Mouse (Mus musculus): ENCODE results near the gene Tsen15.
"Not testable (repeated sequence)": the region's sequence is repeated elsewhere in the genome, so short reads cannot be mapped to it uniquely, and the experiment has no call there.

Gene Tsen15

DNA sequence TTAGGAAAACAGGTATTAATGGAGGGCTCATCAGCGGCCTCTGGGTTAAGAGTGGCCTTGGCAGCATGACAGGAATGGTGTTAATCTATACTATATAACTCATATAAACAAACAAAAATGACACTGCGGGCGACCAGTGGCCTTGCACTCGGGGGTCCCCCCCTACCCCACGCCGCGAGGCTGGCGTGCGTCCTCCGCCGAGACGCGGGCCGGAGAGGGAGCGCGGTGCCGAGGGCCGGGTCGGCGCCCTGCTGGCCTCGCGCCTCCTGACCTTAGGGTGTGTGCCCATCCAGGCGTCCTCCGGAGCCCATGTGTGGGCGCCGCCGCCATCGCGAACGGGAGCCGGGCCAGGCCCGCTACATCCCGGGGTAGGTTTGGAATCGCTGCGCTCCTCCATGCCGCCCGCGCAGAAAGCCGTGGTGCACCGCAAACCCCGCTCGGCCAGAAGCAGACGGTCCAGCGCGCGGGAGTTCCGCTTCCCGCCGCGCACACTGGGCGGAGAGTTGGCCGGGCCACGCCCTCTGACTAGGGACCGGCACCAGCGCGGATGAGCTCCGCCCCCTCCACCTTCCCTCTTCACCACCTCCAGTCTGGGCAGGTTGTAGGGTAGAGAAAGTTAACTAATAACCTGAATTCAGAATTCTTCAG lies at the start of gene Tsen15:
Tsen15 (minus strand) TSS at position 501 of the 648 bp plus-strand sequence.
- DNase-seq = peak; percentile 96

DNA sequence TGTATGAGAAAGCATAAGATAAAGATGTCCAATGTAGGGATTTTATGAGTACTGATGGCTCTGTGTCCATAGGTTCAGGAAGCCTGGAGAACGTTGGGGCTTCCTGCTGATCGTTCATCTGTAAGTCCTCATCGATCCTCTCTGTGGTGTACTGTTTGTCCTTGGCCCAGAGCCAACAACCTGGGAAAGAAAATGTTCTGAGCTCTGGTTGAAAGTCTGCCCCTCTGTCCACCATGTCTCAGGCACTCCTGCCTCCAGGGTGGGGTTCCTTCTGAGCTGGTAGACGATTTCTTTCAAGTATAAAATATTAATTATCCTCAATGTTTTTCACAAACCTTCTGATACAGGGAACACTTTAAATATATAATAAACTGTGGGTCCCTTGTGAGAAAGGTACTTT lies 47.7 kb upstream of the Tsen15 start:
- DNase-seq = peak; percentile 43

DNA sequence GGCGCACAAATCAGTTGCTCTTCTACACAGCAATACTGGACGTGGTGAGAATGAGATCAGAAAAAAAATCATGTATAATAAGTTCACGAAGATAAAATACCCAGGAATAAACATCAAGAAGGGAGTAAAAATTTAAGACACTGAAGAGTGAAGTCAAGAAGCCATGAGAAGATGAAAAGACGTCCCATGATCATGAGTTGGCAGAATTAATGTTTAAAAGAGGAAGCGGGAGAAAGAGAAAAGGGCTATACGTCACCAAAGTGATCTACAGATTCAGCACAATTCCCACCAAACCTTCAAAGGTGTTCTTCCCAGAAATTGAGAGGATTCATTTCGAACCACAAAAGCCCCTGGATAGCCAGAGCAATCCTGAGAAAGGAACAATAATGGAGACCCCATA lies 43.3 kb upstream of the Tsen15 start:
- DNase-seq = no peak

DNA sequence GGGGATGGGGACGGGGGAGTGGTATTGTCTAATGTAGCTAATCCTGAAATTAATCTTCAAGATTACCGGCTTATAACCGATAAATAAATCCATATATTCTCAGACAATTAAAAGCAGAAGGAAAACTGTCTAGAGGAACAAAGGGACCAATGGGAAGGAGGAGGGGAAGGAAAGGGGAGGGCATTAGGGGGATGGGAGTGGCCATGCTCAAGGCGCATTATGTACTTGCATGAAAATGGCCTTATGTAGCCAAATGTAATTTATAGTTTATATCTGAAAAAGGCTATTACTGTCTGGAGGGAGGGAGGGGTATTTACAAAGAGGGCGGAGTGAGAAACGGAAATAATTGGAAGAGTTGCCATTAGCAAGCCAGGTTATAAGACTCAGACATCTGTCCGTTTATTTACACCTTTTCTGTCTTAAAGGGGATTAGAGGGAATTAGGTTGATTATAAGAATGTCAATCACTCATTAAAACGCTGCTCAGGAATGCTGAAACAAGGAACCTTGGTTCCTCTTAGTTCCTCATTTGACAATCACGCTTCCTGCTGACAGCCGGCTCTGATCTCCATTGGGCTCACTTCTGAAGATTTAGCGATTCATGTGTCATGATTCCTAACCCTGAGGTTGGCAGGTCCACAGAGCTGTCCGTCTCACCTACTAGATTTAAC lies 41.6 kb upstream of the Tsen15 start:
- no peak for DNase-seq

DNA sequence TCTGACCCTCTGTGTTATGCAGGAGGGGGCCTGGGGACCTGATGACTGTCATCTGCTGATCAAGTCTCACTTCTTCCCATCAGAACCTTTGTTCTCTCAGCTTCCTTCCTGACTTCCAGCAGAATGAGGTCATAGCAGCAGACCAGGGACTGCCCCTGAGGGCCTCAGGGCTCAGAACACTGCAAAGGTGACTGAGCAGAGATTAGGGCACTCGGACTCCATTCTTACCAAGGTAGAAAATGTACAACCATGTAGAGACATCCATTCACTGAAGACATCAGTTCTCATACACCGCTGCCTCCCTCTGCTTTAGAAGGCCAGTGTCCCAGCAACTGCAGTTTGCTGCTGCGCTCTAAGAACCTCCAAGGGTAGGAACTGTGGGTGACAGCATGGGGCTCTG lies 36.6 kb upstream of the Tsen15 start:
- DNase-seq = no peak

DNA sequence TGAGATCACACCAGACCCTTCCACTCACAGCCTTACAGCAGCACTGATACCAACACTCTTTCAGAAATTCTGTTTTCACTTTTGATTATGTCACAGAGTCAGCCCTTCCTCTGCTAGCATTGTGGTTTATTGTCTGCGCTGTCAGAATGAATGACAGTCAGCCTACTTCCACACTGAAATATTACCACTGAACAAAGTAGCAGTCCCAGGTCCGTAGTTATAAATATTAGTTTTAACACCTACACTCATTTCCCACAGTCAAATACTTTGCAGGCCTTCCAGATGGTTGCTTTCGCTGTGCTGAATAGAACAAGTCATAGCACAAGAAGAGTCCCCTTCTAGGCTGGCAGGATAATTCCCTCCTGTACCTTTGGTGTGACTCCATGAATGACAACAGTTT lies 35.8 kb upstream of the Tsen15 start:
- no peak for DNase-seq

DNA sequence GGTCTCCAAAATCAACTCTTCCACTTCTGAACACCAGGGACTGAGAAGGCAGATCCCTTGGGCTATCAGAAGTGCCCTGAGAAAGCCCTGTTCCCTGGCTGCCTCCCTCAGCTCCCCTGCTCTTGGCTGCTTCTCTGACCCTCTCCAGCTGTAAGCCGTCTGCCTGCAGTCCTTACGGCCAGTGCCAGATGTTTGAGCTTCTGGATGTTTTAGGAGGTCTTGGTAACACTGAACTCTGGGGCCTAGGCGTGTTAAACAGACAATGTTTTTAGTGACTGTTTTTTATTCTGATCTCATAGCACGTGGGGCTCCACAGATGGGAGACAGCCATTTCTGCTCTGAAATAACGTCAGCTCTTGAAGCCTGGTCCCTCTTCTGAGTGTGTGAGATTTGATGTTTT lies 31.1 kb upstream of the Tsen15 start:
- DNase-seq = peak; percentile 20

DNA sequence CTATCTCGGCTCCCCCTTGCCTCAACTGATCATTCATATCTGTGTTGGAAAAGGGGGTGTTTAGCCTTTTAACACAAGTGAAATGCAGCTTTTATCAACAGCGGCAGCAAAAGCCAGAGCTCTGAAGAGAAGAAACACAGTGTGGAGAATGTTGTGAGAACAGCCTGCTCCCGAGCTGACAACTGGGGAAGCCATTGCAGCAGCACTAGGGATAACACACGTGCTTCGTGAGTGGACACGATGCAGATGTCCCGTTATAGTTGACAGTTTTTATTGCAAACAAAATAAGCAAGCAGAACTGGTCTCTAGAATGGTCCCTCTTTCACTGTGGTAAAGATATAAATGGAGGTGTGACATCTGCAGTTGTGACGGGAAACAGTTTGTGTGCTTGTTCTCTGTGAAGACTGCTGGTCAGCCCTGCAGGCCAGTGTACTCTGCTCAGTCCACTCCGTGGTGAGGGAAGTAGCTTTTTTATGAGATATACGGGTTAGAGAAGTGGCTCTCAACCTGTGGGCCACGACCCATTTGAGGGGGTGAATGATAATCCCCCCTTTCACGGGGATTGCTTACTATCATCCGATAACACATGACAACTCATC lies 29.9 kb upstream of the Tsen15 start:
- DNase-seq = no peak

DNA sequence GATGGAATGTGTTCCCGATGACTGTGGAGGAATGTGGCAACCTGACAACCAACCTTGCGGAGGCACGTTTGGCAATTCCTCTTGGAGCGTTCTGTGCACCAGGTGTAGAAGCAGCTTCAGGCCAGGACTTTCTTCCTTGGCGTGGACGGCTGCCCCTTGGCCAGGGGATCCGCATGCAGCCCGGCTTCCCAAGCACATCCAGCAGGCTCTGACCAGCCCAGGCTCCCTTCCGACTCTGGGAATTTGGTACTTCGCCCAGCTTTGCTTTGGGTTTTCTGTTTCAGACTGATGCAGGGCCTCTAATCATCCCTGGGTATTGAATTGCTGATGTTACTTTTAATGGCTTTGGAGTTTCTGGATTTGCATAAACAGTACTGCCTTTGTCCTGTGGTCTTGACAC lies 28.0 kb upstream of the Tsen15 start:
- DNase-seq = no peak

DNA sequence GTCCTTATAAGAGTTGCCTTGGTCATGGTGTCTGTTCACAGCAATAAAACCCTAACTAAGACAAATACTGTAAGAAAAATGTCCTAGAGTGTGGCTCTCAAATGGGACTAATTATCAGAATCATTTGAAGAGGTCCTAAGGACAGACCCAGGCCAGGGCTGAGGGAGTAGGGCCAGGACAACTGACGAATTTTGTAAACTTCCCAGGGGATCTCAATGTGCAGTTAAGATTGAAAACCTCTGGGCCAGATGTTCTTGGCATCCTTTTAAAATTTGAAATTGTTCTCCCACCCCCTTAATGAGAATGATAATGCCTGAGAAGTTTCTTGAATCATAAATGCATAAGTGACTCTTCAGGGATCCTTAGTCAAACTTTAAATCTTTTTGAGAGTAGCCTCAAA lies 27.5 kb upstream of the Tsen15 start:
- no peak for DNase-seq

DNA sequence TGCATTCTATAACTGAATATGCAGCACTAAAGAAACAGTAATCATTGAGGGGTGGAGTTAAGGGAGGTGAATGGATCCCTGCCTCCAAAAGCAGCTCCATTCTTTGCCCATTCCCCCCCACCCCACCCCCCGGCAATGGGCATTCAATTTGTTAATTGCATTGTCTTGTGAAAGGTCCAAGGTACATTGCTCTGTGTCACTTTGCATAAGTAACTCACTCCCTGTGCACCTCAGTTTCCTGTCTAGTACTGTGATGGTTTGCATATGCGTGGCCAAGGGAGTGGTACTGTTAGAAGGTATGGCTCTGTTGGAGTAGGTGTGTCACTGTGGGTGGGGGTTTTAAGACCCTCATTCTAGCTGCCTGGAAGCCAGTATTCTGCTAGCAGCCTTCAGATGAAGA lies 26.6 kb upstream of the Tsen15 start:
- DNase-seq = no peak

DNA sequence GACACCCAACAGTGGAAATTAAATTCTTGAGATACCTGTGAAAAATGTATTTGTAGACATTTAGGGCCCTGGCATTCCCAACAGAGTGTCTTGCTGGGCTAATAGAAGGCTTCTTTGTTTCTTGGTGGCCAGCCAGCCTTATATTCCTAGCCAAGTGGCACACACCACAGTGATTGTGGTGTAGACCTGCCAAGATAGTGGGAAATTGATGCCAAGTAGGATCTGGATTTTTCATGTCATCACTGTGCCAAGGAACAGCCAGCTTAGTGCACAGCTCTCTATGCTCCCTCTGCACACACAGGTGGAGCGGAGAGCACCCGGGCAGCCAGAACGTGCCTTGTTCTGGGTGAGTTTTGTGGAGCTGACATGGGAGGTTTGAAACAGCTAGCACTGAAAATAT lies 24.2 kb upstream of the Tsen15 start:
- DNase-seq = no peak

DNA sequence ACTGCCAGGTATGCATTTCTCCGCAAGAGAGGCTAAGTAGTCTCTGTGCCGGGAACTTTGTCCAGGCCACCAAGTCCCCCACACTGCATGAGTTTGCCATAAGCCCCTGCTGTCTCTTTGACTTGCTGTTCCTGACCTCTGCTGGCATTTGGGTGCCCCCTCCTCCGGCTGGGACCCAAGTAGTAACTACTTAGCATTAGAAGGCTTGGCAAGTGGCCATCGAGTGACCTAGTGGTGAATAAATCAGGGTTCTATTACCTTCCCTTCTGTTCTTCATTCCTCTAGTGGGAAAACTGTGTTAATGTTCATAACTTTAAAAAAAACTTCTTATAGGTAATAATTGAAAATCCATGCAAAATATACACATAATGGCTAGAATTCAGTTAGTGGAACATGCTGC lies 22.9 kb upstream of the Tsen15 start:
- no peak for DNase-seq

DNA sequence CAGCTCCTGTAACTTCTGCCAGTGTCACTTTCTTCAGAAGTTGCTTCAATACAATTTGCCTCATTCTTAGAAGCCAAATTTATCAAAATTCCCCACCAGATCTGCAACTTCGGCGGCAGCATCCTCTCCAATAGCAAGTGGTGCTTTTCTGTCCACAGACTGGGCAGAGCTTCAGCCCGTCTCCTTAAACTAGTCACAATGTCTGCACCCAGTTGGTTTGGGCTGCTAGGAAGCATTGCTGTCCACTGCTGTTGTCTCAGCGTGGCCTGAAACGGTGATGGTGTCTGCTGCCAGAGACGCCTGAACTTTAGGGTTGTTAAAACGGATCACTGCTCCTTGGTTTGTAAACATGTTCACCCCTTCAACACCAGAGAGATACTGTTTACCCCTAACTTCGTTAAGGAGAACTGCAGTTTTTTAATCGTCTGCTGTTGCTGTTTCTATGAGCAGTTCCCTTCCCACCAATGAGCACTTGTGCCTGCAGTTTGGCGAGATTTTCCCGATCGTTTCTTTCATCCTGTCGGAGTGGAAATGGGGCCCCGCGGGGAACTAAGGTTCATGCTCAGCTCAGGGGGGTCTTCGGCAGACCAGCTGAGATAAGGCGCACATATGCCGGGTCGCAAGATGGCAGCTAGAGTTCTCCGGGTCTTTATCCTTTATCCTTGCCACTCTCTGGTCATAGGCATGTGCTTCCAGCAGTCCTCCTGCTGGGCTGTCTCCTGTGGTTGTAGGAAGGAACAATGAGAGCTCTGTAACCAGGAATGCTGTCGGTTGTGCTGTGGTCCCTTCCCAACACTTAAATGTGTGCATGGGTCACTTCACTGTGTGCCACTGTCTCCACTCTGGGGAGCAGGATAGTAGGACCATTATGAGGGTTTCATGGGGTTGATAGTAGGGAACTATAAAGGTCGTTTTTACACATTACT lies 20.8 kb upstream of the Tsen15 start:
- DNase-seq = no peak

DNA sequence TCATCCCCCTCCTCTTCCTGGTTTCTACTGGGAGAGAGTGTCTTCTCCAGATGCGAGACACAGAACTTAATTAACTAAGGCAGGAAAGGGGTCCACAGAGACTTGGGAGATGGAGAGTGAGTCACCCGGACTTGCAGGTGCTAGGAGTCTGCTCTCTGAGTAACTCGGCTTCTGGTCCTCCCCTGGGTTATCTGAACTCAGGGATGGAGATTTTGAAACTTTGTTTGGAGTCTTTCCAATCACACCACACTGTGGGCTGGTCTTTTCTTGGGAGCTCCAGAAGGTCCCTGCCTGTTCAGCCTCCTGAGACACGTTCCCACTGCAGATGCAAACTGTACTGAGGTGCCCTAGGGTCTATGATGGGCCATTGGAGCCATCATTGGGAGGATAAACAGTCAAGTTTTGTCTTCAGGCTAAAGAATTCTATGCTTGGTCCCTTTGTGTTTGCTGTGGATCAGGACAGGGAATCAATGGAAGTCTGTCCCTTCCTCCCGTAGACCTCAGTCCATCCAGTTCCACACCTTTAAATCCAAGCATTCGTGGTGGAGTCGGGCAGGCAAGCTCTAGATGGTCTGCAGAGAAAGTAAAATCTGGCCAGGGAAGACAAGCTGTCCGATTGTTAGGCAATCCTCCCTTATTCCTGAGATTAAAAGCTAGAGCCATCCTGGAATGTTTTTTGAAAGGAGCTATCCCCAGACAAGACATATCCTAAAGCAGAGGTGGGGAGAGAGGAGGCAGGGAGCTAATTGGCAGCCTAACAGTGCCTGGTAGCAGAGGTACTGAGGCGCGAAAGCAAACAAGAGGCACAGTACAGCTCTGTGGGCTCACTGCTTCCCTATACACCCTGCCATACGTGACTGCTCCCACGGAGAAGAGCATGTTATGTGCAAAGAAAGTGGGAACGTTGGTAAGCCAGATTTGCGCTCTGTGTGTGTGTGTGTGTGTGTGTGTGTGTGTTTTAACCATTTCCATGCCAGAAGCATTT lies 14.4 kb upstream of the Tsen15 start:
- DNase-seq = peak; percentile 30

DNA sequence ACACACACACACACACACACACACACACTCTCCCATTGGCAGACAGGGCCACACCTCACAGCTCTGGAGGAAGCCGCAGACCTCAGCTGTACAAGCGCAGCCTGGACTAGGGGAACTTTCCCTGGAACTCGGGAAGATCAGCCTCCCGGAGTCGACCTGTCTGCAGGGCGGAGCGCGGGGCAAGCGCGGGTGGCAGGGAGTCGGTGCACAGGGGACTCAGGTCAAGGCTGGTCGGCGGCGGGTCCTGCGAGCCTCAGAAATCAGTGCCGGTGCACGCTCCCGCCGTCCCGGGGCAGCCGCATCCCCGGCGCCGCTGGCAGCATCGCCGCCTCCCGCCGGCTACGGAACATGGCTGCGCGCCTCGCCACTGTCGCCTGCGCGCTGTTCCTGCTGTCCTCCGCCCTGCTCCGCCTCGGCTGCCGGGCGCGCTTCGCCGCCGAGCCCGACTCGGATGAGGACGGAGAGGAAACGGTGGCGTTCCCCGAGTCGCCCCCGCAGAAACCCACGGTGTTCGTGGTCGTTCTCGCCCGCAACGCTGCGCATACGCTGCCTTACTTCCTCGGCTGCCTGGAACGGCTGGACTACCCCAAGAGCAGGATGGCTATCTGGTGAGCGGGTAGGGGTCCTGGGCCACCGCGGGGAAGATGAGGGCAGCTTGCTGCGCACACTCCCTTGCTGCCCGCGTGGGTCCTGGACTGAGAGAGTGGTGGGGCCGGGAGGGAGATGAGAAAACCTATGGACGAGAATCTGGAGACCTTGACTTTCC lies 13.5 kb upstream of the Tsen15 start, which contains the start of gene Colgalt2:
Colgalt2 (plus strand) TSS at position 41 of the 766 bp plus-strand sequence.
- peak; percentile 62 for DNase-seq

DNA sequence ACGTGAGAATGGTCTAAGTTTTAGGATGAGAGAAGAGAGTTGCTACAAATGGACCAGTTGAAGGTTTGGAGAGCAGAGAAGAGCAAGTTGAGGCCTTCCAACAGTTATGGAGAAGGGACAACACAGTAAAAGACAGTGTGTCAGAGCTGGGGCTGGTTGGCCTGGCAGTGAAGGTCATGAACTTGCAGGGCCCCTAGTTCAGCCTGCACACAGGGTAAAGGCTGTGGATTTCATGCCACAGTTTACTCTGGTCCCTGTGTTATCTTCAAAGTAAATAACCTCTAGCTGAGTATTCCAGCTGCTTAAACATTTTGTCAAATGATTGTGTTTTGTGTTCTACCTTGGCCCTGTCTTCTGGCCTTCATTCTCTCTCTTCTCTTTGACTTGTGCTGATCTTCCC lies 12.2 kb upstream of the Tsen15 start:
- no peak for DNase-seq

DNA sequence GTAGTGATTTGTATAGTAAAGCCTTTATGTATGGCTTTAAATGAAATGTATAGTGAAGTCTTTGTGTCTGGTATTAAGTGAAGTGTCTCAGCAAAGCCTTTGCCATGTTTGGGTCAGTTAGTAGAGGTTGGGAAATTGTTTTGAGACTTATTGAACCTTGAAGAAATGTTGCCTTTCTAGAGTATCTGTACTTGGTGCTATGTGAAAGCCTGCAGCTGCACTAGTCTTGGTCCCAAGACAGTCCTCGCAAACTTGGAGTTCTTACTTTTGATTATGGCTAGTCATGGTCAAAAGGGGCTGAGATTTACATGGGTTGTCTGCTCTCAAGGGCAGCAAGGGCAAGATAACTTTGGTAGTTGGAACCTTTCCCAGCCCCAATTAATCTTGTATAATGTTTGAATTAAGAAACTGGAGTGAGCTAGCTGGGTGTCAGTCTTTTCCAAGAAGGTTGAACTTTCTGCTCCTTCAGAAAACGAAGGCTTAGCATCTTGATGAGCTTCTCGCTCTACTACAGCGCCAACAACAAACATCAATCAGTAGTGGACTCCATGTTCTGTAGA lies 8.5 kb upstream of the Tsen15 start:
- DNase-seq = peak; percentile 56

DNA sequence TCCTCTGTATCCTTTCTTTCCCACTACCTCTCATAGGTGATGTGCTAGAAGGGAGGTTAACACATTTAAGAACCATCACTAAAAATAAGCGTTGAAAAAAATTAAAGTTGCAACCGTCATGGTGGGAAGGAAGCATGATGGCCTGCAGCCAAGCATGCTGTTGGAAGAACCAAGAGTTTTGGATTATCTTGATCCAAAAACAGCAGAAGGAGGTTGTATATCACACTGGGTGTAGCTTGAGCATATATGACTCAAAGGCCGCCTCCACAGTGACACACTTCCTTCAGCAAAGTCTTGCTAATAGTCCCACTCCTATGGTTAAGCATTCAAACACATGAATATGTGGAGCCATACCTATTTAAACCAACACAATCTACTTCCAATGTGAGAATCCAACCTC lies 7.6 kb upstream of the Tsen15 start:
- no peak for DNase-seq

DNA sequence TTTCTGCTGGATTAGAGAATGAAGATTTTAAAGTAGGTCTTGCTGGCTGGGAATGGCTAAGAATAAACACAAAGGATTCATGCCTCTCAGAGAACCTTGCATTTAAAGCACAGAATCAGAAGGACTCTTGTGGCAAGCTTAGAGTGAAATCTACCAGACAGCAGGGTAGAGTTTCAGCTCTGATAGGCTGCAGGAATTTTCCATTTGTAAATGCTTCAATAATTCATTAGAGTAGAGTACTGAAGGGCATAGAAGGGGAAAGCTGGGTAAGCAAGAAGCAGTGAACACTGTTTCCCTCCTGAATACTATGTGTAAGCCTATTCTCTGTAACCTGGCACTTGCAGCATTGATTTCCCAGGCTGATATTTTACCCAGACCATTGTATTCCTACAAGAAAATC lies 2.8 kb upstream of the Tsen15 start:
- DNase-seq = peak; percentile 59

DNA sequence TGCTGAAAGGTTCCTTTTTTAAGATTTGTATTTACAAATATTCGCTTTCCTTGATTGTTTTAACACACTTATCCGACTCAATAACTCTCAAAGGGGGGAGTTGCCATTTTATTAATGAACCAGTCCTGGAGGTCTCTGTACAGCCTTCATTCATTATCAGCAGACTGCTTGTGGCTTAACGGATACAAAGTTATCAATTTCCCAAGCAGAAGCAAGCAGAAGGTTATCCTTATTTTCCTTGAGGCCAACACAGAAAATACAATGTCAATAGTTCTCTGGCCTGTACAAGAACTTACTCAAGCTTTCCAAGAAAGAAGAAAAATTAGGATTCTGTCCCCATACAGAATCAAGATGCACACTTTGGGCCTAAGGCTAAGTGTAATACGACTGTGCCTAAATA lies 795 bp downstream of the Tsen15 start:
- DNase-seq = not testable (repeated sequence)
